Mouse (Mus musculus): ENCODE results near the gene Tank. TPM values are rescaled to one million over a fixed set of nuclear protein-coding genes. Genes with fewer than 3 reads are reported as not detected.

Gene Tank
- polyA plus RNA-seq, 1 experiment from 2014 or later: 21.5 TPM

GRCm38 (mm10) chr2:61606942-61607341, 28.6 kb downstream of the Tank start:
- Histone ChIP-seq H3K27ac (replicated peaks) (no peak overlapping the region), H3K4me3 (no peak overlapping the region), H3K27me3 (replicated peaks) (no peaks in the 10 kb centered on the region), H3K36me3 (peaks cover 8% of the 10 kb centered on the region), H3K4me2 (no peak overlapping the region), H3K9ac (no peak overlapping the region), H3K9me3 (no peaks in the 10 kb centered on the region), H3K4me1 (no peaks in the 10 kb centered on the region)
- no peak for ATAC-seq (ENCODE audit: extremely low read depth, insufficient number of reproducible peaks, low FRiP score, low TSS enrichment)
- 92% methylated on average over 1 of the region's 1 CpGs for WGBS

DNA sequence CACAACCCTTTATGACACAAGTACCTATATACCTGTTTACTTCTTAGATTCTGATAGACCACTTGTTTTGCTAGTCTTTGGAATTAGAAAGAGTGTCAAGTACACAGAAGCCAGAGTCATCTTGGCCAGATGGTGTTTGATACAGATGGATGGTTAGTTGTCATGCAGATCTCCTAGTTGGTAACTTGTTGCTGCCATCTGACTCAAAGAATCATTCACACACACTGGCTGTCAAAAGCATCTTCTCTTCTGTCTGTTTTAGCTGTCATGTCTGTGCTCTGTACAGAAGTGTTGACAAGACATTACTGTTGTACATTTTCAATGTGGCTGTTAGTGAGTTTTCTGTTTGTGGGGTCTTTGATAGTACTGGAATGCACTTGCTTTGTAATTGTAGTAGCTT, 45.6 kb downstream of the Tank start:
- no peak overlapping the region for H3K27ac ChIP-seq (replicated peaks)
- H3K4me1 ChIP-seq: no peaks in the 10 kb centered on the region
- H3K36me3 ChIP-seq: peaks cover 61% of the 10 kb centered on the region
- H3K4me3 ChIP-seq: no peak overlapping the region
- H3K9me3 ChIP-seq: peaks cover 9% of the 10 kb centered on the region
- H3K27me3 ChIP-seq (replicated peaks): no peaks in the 10 kb centered on the region
- no peak overlapping the region for H3K4me2 ChIP-seq
- ATAC-seq (ENCODE audit: extremely low read depth, insufficient number of reproducible peaks, low FRiP score, low TSS enrichment): no peak
- H3K9ac ChIP-seq: no peak overlapping the region

DNA sequence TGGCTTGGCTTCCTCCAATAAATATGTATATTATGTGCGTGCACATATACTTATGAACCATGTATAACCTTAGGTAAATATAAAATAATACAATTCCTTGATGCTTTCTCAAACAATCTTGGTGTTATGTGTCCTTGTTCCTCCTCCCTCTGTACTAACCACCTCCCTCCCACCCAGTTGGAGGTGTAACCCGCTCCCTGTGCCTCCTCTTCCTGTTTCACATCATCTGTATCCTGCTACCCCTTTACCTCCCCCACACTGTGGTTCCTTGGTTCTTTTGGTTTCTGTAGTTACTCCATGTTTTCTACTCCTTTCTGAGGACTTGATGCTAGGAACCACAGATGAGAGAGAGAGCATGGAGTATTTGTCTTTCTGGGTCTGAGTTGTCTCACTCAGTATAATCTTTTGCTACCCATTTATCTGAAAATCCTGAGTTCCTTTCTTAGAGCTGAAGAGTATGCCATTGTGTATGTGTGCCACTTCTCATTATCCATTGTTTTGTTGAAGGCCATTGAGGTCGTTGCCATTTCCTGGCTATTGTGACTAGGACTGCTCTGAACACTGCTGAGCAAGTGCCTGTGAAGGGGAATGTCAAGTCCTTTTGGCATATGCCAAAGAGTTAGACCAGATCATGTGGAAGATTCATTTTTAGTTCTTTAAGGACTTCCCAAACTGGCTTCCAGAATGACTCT, 52.6 kb downstream of the Tank start:
- 76% methylated on average over 3 of the region's 3 CpGs for WGBS
- Histone ChIP-seq H3K27ac (replicated peaks) (no peak overlapping the region), H3K9me3 (no peaks in the 10 kb centered on the region), H3K4me1 (0 out of 2 replicates have a peak, but pooled peaks cover 3% of the 10 kb centered on the region), H3K36me3 (peaks cover 38% of the 10 kb centered on the region), H3K4me2 (no peak overlapping the region), H3K4me3 (no peak overlapping the region), H3K27me3 (replicated peaks) (no peaks in the 10 kb centered on the region), H3K9ac (no peak overlapping the region)
- no peak for ATAC-seq (ENCODE audit: extremely low read depth, insufficient number of reproducible peaks, low FRiP score, low TSS enrichment)

- H3K4me2 ChIP-seq: no peak overlapping the region
- 0 out of 2 replicates have a peak, but pooled peaks cover 3% of the 10 kb centered on the region for H3K4me1 ChIP-seq
- ATAC-seq (ENCODE audit: extremely low read depth, insufficient number of reproducible peaks, low FRiP score, low TSS enrichment): no peak
- WGBS: 93% methylated on average over 1 of the region's 1 CpGs
- H3K27me3 ChIP-seq (replicated peaks): no peaks in the 10 kb centered on the region
- no peaks in the 10 kb centered on the region for H3K9me3 ChIP-seq
- peaks cover 17% of the 10 kb centered on the region for H3K36me3 ChIP-seq
- H3K9ac ChIP-seq: no peak overlapping the region
- H3K27ac ChIP-seq (replicated peaks): no peak overlapping the region
- H3K4me3 ChIP-seq: no peak overlapping the region
Measured at GRCm38 (mm10) chr2:61635099-61635498, 56.7 kb downstream of the Tank start.

DNA sequence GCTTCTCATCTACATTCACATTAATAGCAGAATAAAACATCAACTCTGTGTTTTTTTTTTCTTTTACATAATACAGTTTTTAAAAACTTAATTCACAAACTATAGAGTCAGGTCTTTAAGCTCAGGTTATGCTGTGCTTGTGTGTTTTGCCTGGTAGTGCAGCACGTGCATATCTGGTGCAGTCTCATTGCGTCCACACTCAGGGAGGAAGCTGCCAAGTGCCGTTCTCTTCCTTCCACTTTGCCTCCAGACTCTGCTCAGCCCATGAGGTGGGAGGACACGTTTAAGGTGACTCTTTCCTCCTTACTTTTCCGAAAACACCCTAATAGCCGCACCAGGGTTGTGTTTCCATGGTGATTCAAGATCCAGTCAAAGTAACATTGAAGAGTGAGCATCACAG, 59.8 kb downstream of the Tank start:
- Histone ChIP-seq H3K4me2 (no peak overlapping the region), H3K36me3 (peaks cover 4% of the 10 kb centered on the region), H3K4me3 (no peak overlapping the region), H3K9ac (no peak overlapping the region), H3K9me3 (no peaks in the 10 kb centered on the region), H3K27me3 (replicated peaks) (no peaks in the 10 kb centered on the region), H3K27ac (replicated peaks) (no peak overlapping the region), H3K4me1 (no peaks in the 10 kb centered on the region)
- ATAC-seq (ENCODE audit: extremely low read depth, insufficient number of reproducible peaks, low FRiP score, low TSS enrichment): no peak
- WGBS: 72% methylated on average over 6 of the region's 6 CpGs

DNA sequence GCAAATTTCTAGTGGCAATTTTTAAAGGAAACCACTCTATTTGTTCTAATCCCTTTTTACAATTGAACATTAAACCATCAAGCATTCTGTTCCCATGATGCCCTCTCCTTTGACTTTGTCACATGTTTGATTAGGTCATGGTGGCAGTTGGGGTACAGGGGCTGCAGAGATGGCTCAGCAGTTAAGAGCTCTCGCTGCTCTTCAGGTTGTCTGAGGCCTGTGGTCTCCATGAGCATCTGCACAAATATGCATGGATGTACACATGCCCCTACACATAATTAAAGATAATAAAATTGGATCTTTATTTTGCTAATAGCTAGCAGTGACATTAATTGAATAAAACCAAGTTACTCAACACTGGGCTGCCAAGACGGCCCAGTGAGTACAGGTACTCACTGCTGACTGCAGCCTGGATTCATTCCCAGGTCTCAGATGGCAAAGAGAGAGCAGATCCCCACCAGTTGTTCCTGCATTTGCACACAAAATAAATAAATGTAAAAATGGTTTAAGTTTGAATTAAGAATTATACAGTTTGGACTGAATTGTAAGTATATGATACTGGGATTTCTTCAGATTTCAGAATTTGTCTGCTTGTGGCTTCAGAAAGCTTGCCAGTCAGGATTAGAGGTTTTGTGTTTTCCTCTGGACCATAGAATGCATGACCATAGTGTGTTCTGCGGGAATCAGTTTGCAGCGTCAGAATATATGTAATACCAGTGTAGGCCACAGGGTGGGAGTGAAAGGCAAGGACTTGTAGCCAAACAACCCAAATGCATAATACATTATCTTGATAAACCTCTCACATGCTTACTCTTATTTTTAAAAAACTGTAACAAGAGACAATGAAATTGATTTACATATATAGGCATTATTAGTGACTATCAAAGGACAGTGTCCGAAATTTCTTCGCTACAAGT, 64.3 kb downstream of the Tank start:
- Histone ChIP-seq H3K27ac (replicated peaks) (no peak overlapping the region), H3K27me3 (replicated peaks) (no peaks in the 10 kb centered on the region), H3K4me3 (no peak overlapping the region), H3K9ac (no peak overlapping the region), H3K4me1 (peaks cover 11% of the 10 kb centered on the region), H3K9me3 (no peaks in the 10 kb centered on the region), H3K36me3 (peaks cover 7% of the 10 kb centered on the region; the same call in 1 of the 2 replicates), H3K4me2 (no peak overlapping the region)
- no peak for ATAC-seq (ENCODE audit: extremely low read depth, insufficient number of reproducible peaks, low FRiP score, low TSS enrichment)
- 42% methylated on average over 6 of the region's 6 CpGs for WGBS

DNA sequence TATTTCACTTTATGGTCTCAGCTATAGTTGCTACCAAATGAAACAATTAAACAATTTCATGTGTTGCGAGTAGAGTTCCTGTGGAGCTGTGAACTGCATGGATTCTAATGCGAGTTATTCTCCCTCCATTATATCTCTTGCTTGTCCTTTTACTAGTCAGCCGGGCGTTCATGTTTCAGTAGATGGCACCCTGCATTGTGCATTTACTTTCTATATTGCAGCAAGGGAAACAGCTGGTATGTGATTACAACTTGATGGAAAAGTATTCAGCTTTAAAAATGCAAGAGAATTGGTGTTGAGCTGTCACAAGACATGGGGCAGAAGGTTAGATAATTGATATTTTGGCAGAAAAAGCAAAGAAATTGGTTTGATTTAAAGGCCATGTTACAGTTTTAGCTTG, 72.8 kb downstream of the Tank start:
- H3K36me3 ChIP-seq: peaks cover 21% of the 10 kb centered on the region
- no peak overlapping the region for H3K4me3 ChIP-seq
- peaks cover 4% of the 10 kb centered on the region for H3K27me3 ChIP-seq (replicated peaks)
- peaks cover 25% of the 10 kb centered on the region for H3K4me1 ChIP-seq
- H3K9ac ChIP-seq: no peak overlapping the region
- WGBS: 87% methylated on average over 4 of the region's 4 CpGs
- no peaks in the 10 kb centered on the region for H3K9me3 ChIP-seq
- H3K27ac ChIP-seq (replicated peaks): no peak overlapping the region
- no peak for ATAC-seq (ENCODE audit: extremely low read depth, insufficient number of reproducible peaks, low FRiP score, low TSS enrichment)
- H3K4me2 ChIP-seq: no peak overlapping the region

DNA sequence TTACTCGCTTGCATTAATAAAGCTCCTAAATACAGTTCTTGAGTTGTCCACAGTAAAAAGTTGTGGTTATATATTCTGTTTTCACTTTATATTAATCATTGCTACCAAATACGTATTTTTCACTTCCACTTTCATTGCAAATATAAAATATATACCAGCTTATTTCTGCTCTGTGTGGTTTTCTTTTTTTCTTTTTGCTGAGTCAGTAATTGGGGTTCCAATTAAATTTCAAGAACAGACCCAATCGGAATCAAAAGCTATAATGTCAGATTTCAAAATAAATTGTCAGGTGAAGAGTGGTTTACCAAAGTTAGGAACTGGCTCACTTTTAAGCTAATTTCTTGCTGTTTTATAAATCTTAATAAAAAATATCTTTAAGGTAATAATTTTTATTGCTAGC, 73.3 kb downstream of the Tank start:
- H3K4me2 ChIP-seq: no peak overlapping the region
- no peak overlapping the region for H3K4me3 ChIP-seq
- H3K9me3 ChIP-seq: no peaks in the 10 kb centered on the region
- H3K9ac ChIP-seq: no peak overlapping the region
- H3K36me3 ChIP-seq: peaks cover 21% of the 10 kb centered on the region
- peaks cover 22% of the 10 kb centered on the region for H3K4me1 ChIP-seq
- H3K27me3 ChIP-seq (replicated peaks): peaks cover 6% of the 10 kb centered on the region
- no peak overlapping the region for H3K27ac ChIP-seq (replicated peaks)
- WGBS: 89% methylated on average over 3 of the region's 3 CpGs
- ATAC-seq (ENCODE audit: extremely low read depth, insufficient number of reproducible peaks, low FRiP score, low TSS enrichment): no peak

- H3K4me1 ChIP-seq: peaks cover 14% of the 10 kb centered on the region
- WGBS: 14% methylated on average over 12 of the region's 12 CpGs
- no peaks in the 10 kb centered on the region for H3K9me3 ChIP-seq
- no peak overlapping the region for H3K27ac ChIP-seq (replicated peaks)
- no peak for ATAC-seq (ENCODE audit: extremely low read depth, insufficient number of reproducible peaks, low FRiP score, low TSS enrichment)
- H3K4me3 ChIP-seq: peak overlapping the region; percentile 68
- H3K27me3 ChIP-seq (replicated peaks): peaks cover 21% of the 10 kb centered on the region
- H3K4me2 ChIP-seq: peak overlapping the region; percentile 99
- peaks cover 10% of the 10 kb centered on the region for H3K36me3 ChIP-seq
- peak overlapping the region; percentile 84 for H3K9ac ChIP-seq
Measured at GRCm38 (mm10) chr2:61655046-61655381, 76.6 kb downstream of the Tank start.

DNA sequence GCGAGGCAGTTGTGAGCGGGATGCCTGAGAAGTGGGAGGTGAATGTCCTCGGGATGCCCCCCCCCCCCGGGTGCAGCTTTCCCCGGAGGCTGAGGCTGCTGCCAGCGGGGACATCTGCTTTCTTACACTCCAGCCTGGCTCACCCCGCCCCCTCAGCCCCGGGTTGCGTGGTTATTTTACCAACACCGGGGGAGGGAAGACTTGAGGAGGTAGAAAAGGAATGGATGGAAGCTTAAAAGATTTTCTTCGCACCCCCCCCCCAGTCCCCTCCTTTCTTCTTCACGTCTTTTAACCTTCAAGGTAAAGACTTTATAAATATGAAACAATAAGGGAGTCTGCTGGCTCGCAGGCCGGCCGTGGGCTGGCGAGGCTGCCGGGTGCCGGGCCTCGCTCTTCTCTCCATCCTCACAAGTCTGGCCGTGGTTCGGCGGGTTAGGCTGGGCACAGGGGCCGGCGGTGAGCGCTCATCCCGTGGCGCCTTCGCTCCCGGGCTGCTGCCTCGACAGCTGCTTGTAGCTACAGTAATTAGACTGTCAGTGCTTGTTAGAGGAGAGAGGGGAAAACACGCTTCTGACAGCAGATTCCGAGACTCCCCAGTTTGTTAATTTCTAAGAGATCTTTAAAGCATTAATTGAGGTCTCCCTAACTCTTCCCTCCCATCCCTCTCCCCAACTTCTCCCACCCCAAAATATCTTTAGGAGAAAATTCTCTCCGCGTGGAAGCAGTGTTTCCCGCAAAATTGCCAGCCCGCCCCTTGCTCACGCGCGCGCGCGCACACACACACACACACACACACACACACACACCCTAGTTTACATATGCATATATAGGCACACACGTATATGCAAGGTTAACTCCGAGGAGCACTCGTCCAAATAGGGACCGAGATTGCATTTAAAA, 77.2 kb downstream of the Tank start:
- Histone ChIP-seq H3K4me2 (peak overlapping the region; percentile 99), H3K4me1 (peaks cover 14% of the 10 kb centered on the region), H3K9ac (peak overlapping the region; percentile 84), H3K9me3 (no peaks in the 10 kb centered on the region), H3K27me3 (replicated peaks) (peaks cover 21% of the 10 kb centered on the region), H3K27ac (replicated peaks) (no peak overlapping the region), H3K36me3 (peaks cover 4% of the 10 kb centered on the region; the same call in 1 of the 2 replicates), H3K4me3 (peak overlapping the region; percentile 68)
- WGBS: 1% methylated on average over 46 of the region's 46 CpGs
- ATAC-seq (ENCODE audit: extremely low read depth, insufficient number of reproducible peaks, low FRiP score, low TSS enrichment): no peak; the same call in 1 of the 2 replicates

All from heart, embryonic 13.5 days (tissue).